Mouse (Mus musculus) kidney, adult 2 months (tissue): ENCODE results near the gene Wdfy4.
A peak's percentile ranks its signal among the peaks of the same experiment; 100 is the strongest.

Experiments used
- CTCF ChIP-seq: fragments of 200-500 bp; conservative IDR thresholded peaks from 2 replicates; pipeline ENCODE4 v1.5.1; 2011; ENCODE audit warnings: low read depth, mild to moderate bottlenecking, control low read depth, low read length, moderate library complexity, mixed read lengths; ENCODE audit not compliant: insufficient read depth, insufficient read length
- POLR2A ChIP-seq: fragments of 200-500 bp; IDR thresholded peaks from one replicate; pipeline ENCODE4 v1.6.1; 2011; ENCODE audit warnings: low read depth, low read length, control low read depth

DNA sequence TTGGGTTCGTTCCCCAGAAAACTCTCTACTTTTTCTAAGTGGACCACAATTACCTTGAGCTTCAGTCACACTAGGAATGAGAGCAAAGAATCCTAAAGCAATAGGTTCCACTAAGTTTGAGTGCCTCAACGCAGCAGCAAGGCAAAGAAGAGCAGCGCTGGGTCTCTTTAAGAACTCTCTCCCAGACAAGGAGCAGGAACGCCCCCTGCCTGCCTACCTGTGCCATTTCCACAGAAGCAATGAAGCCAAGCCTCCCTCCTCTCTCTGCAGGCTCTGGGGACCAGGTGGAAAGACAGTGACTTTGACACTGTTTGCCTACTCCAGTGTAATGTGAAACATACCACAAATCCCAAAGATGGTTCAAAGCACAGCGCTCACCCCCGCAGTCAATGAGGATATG is 151.9 kb downstream of the Wdfy4 start:
- TF ChIP-seq CTCF: peak; percentile 69
- no peak for TF ChIP-seq POLR2A
